Mouse (Mus musculus) left cerebral cortex, adult 8-10 months (tissue): ENCODE data around the gene Oprd1. TPM values are rescaled to one million over a fixed set of nuclear protein-coding genes. Genes with fewer than 3 reads are reported as not detected.

ENCODE experiments used
- DNase-seq, 2 experiments: peaks; one replicate each; pipeline ENCODE4 v3.0.0; 2022; ENCODE audit warnings: low spot score in 2 of 2
- total RNA-seq, 4 experiments: library from RNA; stranded (reverse); gene quantifications; 2 replicates each; pipeline ENCODE4 v1.2.4; 2022

Oprd1 gene
- total RNA-seq, result 10 to 100 TPM; 17.7 to 22.3 (median 21.3) TPM

GRCm38 (mm10) chr4:132144080-132144841 is at the start of gene Oprd1:
Oprd1 (minus strand) TSS chr4:132144486.
- DNase-seq, result peak in 1 of 2 experiments; percentile 49

DNA sequence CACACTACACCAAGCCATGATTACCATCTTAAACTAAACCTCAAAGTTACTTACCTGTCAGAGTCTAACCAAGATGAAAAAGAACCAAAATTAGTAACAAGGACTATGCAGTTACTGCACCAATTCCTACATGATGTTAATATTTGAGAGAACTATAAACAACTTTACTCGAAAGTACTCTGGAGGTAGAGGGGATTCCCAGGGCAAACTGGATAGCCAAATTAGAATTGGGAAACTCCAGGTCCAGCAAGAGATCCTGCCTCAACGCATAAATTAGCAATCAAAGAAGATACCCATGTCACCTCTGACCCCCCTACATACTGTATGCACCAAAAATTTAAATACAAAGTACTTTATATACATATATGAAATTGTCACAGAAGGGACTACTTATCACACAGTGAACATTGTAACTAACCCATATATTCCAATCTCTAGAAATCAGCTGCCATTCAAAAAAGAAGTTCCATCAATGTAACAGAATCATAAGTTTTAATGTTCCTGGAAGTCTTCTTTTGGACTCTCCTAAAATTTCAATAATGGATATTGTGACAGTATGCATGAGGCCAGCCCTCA is 43.6 kb upstream of the Oprd1 start:
- no peak for DNase-seq

- no peak for DNase-seq
These were observed 38.9 kb upstream of the Oprd1 start for GRCm38 (mm10) chr4:132183162-132183561.

DNA sequence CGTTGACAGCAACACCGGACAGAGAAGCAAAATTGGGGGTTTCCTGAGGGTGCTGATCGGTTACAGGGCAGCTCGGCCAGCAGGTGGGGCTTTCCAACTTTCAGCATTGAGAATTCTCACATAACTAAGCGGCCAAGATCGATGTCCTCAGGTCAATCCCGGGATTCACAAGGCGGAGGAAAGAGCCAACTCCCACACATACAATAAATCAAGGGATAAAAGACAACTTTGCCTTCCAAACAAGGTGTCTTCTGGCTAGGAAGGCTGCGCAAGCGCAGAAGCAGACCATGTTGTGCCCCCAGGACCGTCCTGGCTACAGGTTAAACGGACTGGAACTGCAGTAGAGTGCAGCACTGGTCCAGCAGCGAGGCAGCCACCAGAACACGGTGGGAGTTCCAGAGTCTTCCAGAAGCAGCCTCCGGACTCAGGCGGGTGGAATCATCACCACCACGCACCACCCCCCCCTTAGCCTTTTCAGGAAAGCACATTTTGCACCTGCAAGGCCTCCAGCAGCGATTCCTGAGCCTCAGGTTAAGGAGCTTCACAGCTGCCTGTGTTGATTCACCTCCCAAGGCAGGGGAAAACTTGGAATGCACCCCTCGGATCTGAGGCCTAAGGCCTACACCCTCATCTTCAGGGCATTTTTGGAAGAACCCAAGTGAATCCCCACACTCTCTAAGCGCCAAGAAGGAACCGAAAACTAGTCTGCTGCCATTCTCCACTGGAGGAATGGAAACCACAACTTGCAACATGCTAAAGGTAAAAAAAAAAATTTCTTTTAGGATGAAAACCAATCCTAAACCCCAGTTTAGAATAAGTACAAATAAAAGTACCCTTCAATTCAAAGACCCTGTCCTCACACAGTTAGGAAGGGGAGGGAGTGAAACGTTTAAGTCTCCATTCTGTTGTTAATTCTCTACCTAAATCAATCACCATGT is 37.7 kb upstream of the Oprd1 start:
- no peak for DNase-seq

DNA sequence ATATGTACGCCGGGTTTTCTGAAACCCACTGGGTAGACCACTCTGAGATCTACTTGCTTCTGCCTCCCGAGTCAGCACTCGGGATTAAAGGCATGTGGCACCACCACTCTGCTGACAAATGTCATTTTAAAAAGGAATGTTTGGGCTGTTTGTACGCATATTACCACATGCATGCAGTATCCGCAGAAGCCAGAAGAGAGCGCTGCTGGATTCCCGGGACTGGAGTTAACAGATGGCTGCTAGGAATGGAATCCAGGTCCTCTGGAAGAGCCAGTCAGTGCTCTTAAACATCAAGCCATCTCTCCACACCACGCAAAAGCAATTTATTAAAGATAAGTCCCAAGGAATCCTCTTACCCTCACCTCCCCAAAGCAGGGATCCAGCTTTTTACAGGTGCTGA is 36.4 kb upstream of the Oprd1 start:
- DNase-seq, result no peak

DNA sequence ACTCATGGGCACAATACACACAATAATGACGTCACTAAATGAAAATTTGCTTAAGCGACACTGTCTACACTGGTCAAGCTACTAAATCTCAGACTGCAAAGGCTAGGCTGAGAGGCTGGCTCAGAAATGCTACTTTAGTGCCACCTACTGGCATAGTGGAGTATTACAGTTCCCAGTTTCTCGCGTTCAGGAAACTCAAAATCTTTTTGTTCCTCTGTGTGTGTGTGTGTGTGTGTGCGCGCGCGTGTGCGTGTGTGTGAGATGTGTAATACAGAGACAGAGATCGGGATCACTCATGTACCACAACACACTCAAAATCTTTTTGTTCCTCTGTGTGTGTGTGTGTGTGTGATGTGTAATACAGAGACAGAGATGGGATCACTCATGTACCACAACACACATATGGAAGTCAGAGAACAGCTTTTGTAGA is 34.4 kb upstream of the Oprd1 start:
- DNase-seq, result no peak

DNA sequence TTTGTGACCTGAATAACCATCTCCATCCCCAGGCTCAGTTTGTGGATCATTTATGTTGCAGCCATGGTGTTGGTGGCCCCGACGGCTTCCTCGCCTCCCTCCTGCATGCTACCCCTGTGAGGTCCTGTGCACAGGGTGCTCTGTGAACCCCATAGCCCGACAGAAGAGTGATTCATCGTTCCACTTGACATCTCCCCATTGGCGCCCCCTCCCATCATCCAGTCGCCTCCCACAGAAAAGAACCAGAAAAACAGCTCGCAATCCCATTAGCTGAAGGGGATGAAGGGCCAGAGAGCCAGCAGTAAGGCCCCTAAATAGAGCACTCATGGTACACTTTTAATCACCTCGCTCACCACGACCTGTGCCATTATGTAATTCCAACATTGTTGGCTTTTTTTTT is 32.2 kb upstream of the Oprd1 start:
- no peak for DNase-seq

GRCm38 (mm10) chr4:132170891-132171290 is 26.6 kb upstream of the Oprd1 start:
- peak in 1 of 2 experiments; percentile 87 for DNase-seq

- peak in 1 of 2 experiments; percentile 34 for DNase-seq
These were observed 25.5 kb upstream of the Oprd1 start for GRCm38 (mm10) chr4:132169761-132170160.

GRCm38 (mm10) chr4:132169271-132169670 is 25.0 kb upstream of the Oprd1 start:
- DNase-seq, result no peak

- DNase-seq, result no peak
These were observed 23.1 kb upstream of the Oprd1 start for GRCm38 (mm10) chr4:132167436-132167835.

GRCm38 (mm10) chr4:132166350-132167290 is 22.3 kb upstream of the Oprd1 start:
- no peak for DNase-seq

DNA sequence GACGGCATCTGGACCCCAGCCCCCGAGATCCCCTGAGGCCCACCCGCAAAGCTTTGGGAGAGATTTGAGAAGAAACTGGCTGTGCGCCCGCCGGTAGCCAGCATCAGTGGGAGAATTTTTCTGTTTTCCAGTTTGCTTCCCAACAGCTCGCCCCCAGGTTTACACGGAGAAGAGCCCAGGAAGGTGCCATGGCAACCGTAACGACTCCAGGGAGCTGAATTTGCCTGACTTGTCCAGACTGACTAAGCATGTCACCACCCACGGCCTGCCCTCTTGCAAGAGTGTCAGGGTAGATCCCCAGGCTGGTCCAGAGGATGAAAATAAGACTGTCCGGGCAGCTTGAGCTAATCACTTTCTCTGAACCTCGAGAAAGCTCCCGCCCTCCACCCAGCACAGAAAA is 21.4 kb upstream of the Oprd1 start:
- DNase-seq, result peak in 1 of 2 experiments; percentile 56

GRCm38 (mm10) chr4:132156941-132157622 is 12.8 kb upstream of the Oprd1 start:
- DNase-seq, result no peak

GRCm38 (mm10) chr4:132154877-132155670 is 10.8 kb upstream of the Oprd1 start:
- DNase-seq, result no peak

DNA sequence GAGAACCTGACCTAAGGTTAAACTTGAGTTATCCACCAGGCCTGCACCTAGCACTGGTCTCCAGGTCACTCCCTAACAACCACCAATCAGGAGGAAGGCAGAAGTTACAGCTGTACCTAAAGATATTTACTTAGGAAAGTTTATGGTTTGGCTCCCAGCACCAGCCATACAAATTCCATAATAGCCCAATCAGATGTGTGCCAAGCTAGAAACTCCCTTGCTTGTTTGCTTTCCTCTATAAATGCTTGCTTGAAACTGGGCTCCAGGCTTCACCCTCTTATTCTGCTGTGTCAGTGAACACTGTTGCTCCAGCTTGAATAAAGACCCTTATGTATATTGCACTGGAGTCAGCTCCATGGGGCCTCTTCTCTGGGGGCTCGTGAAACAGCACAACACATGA is 7.4 kb upstream of the Oprd1 start:
- DNase-seq, result no peak

GRCm38 (mm10) chr4:132146201-132146600 is 1.9 kb upstream of the Oprd1 start:
- DNase-seq, result no peak

DNA sequence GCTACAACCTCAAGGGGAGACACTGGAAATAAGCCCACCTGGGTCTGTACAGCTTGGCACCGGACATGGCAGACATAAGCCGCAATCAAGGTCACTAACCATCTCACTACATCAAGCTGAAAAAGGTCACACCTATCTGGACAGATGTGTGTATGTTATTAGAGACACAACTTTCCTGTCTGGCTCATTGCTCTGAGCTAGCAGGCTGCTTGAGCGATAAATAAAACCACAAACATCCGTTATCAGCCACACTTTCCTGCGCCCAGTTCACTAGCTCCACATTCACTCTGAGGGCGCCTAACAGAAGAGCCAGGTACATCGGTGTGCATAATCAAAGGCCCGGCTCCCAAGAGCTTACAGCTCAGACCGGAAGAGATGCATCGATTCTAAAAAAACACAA is 806 bp upstream of the Oprd1 start:
- no peak for DNase-seq

GRCm38 (mm10) chr4:132138640-132139039 is 5.6 kb downstream of the Oprd1 start:
- no peak for DNase-seq
